Mouse (Mus musculus): ENCODE results near the gene Crybg1. TPM values are rescaled to one million over a fixed set of nuclear protein-coding genes. Genes with fewer than 3 reads are reported as not detected.
A peak's percentile ranks its signal among the peaks of the same experiment; 100 is the strongest.
"Not testable (repeated sequence)": the region's sequence is repeated elsewhere in the genome, so short reads cannot be mapped to it uniquely, and the experiment has no call there.

The Crybg1 gene
- polyA plus RNA-seq, 1 experiment = 7.0 TPM

DNA sequence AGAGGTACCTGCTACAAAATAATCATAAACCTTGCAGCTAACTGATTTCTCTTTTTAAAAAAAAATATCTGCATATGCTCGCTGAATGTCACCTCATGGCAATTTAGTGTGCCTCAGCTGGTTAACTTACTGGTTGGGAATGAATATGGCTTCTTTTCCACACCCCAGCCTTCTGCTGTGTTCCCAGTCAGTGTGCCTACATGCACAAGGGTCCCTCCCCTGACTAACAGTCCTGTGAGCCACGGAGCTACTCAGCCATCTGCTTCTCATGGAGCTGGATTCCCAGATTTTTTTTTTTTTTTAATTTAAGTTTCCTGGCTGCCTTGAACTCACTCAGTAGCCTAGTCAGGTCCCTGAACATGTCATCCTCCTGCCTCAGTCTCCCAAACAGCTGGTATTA lies 183.7 kb downstream of the Crybg1 start:
- TF ChIP-seq CTCF (IDR thresholded peaks at IDR 0.05; ENCODE audit: insufficient read depth, low read length) = no peak
- no peak for TF ChIP-seq POLR2A (IDR thresholded peaks at IDR 0.05; ENCODE audit: borderline replicate concordance, extremely low read depth, low read depth, low read length)
- Histone ChIP-seq H3K4me3 (replicated peaks; ENCODE audit: extremely low read depth, low read depth, low read length) (no peak overlapping the region), H3K4me1 (ENCODE audit: control insufficient read depth, insufficient read depth, low read length) (no peaks in the 10 kb centered on the region)
- 61% methylated on average over 2 of the region's 2 CpGs for WGBS
- DNase-seq = no peak

DNA sequence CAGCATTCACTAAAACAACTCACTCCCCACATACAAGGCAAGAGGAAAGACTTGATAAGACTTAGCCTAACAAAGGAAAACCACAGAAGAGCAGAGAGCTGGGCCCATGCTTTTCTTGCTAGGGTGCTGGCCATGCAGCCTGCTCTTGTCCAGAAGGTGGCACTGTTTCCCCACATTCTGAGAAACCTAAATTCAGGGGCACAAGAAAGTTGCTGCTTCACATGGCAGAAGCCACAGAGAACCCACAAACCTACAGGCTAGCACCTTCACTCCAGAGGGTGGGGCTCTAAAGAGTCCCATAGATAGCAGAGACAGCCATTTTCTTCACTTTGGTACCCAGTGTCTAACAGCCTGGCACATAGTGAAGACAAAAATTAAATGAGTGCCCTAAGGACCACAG lies 194.7 kb downstream of the Crybg1 start:
- H3K4me1 ChIP-seq (ENCODE audit: control insufficient read depth, insufficient read depth, low read length) = no peaks in the 10 kb centered on the region
- H3K4me3 ChIP-seq (replicated peaks; ENCODE audit: extremely low read depth, low read depth, low read length) = no peak overlapping the region
- TF ChIP-seq POLR2A (IDR thresholded peaks at IDR 0.05; ENCODE audit: borderline replicate concordance, extremely low read depth, low read depth, low read length) (no peak), CTCF (IDR thresholded peaks at IDR 0.05; ENCODE audit: insufficient read depth, low read length) (peak; percentile 91)
- DNase-seq = peak; percentile 44

DNA sequence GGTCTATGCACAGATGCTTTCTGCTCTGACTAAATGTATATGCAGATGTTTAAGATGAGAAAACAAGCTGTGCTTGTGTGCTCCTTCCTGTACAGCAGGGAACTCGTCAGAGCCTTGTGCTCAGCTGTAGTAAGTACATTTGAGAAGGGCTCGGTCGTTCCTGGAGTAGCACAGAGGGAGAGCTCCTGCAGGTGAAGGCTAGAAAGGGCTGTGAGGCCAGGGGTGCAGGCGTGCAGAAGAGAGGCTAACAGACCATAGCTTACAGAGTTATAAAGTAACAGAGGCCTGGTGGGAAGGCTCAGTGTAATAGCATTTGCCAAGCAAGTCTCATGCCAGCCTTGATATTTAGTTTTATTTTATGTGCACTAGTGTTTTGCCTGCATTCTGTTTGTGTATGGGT lies 203.2 kb downstream of the Crybg1 start:
- 82% methylated on average over 4 of the region's 4 CpGs for WGBS
- Histone ChIP-seq H3K4me1 (ENCODE audit: control insufficient read depth, insufficient read depth, low read length) (peaks cover 4% of the 10 kb centered on the region; the same call in 1 of the 2 replicates), H3K4me3 (replicated peaks; ENCODE audit: extremely low read depth, low read depth, low read length) (no peak overlapping the region)
- no peak for DNase-seq
- TF ChIP-seq POLR2A (IDR thresholded peaks at IDR 0.05; ENCODE audit: borderline replicate concordance, extremely low read depth, low read depth, low read length) (no peak), CTCF (IDR thresholded peaks at IDR 0.05; ENCODE audit: insufficient read depth, low read length) (no peak)

DNA sequence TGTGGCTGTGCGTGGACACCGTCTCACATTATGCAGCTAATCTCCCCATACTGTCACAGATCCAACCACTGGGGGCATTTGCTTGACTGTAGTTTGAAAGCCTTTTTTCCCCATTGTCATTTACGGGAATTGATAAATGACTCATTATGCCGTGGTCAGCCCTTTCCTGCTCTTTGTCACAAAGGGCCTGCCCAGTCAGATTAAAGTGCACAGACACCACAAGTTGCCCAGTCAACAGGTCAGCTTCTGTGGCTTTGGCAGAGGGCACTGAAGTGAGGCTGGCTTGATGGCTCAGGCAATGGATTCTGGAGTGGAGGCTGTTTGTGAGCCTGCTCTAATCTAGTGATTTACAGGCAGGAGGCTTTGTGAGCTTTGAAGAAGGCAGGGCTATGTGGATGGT lies 204.9 kb downstream of the Crybg1 start:
- TF ChIP-seq POLR2A (IDR thresholded peaks at IDR 0.05; ENCODE audit: borderline replicate concordance, extremely low read depth, low read depth, low read length) (no peak), CTCF (IDR thresholded peaks at IDR 0.05; ENCODE audit: insufficient read depth, low read length) (no peak)
- H3K4me1 ChIP-seq (ENCODE audit: control insufficient read depth, insufficient read depth, low read length) = peaks cover 4% of the 10 kb centered on the region; the same call in 1 of the 2 replicates
- no peak overlapping the region for H3K4me3 ChIP-seq (replicated peaks; ENCODE audit: extremely low read depth, low read depth, low read length)
- DNase-seq = no peak
- WGBS = 57% methylated on average over 4 of the region's 4 CpGs

DNA sequence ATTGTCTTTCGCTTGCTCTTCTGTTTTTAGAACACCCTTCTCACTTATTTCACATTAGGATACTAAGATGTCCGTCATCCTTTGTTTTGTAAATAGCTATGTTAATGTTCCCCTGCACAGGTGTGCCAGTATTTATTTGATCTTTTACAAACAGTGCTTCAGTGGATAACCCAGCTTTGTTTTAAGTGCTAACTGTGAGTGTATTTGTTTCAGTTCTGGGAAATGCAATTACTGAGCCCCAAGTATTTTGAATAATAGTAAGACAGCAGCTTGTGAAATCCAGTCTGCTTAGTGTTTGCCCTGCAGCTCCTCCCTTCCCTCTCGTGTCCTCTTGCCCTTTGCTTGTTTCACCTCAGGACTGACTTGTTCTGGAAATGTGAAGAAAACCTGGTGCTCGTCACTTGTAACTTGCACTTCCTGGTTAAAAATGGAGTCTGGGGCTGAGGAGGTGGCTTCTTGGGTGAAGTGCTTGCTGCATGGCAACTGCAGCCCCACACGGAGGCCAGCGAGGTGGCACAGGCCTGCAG lies 209.5 kb downstream of the Crybg1 start:
- Histone ChIP-seq H3K4me3 (replicated peaks; ENCODE audit: extremely low read depth, low read depth, low read length) (no peak overlapping the region), H3K4me1 (ENCODE audit: control insufficient read depth, insufficient read depth, low read length) (peaks cover 4% of the 10 kb centered on the region; the same call in 1 of the 2 replicates)
- WGBS = 81% methylated on average over 6 of the region's 6 CpGs
- no peak for DNase-seq
- TF ChIP-seq CTCF (IDR thresholded peaks at IDR 0.05; ENCODE audit: insufficient read depth, low read length) (no peak), POLR2A (IDR thresholded peaks at IDR 0.05; ENCODE audit: borderline replicate concordance, extremely low read depth, low read depth, low read length) (no peak)

DNA sequence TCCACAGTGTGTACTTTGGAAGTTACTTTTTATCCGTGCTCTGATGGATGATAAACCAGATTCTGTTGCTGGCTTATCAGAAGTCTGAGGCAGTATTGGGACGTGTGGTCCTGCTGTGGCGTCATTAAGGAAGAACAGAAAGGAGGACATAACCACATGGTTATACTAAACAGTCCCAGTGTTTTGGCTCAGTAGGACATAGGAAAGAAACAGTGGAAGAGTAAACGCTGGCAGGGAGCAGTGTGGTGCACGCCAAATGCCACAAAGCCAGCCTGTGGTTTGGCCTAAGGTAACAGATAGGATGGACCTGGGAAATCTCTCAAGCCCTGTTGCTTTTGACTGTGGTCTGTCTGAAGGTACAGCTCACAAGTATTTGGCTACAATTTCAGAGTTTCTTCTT lies 220.1 kb downstream of the Crybg1 start:
- Histone ChIP-seq H3K4me1 (ENCODE audit: control insufficient read depth, insufficient read depth, low read length) (no peaks in the 10 kb centered on the region), H3K4me3 (replicated peaks; ENCODE audit: extremely low read depth, low read depth, low read length) (no peak overlapping the region)
- DNase-seq = no peak
- TF ChIP-seq POLR2A (IDR thresholded peaks at IDR 0.05; ENCODE audit: borderline replicate concordance, extremely low read depth, low read depth, low read length) (no peak), CTCF (IDR thresholded peaks at IDR 0.05; ENCODE audit: insufficient read depth, low read length) (no peak)
- 72% methylated on average over 5 of the region's 5 CpGs for WGBS

DNA sequence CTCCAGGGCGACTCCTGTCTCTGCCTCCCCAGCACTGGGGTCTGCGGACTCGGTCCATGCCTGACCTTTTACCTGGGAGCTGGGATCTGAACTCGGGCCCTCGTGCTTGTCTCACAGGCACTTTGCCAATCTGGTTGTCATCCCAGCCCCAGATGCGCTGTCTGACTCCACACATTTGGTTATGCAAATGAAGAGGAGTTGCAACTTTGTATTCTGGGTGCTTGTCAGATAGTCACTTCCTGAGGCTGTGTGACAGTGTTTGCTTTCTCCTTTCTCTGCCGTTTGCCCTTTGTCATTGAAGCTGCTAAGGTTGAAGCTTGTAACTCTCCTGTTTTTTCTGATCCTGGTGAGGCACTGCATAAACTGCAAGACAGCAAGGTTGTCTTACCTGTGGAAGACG lies 220.9 kb downstream of the Crybg1 start:
- no peaks in the 10 kb centered on the region for H3K4me1 ChIP-seq (ENCODE audit: control insufficient read depth, insufficient read depth, low read length)
- H3K4me3 ChIP-seq (replicated peaks; ENCODE audit: extremely low read depth, low read depth, low read length) = no peak overlapping the region
- no peak for DNase-seq
- 78% methylated on average over 8 of the region's 8 CpGs for WGBS
- TF ChIP-seq CTCF (IDR thresholded peaks at IDR 0.05; ENCODE audit: insufficient read depth, low read length) (no peak), POLR2A (IDR thresholded peaks at IDR 0.05; ENCODE audit: borderline replicate concordance, extremely low read depth, low read depth, low read length) (no peak)

DNA sequence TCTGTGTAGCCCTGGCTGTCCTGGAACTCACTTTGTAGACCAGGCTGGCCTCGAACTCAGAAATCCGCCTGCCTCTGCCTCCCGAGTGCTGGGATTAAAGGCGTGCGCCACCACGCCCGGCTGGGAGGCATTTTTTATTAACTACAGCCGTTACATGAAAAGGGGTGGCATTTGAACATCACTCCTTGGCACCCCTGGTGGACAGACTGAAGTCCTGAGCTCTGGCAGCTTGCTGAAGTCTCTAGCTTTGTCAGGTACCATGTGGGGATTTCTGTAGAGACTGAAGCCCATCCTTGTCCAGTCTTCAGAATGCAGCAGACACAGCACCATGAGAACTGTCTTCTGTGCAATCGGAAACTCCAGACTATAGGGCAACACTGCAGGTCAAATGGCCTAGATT lies 222.9 kb downstream of the Crybg1 start:
- H3K4me3 ChIP-seq (replicated peaks; ENCODE audit: extremely low read depth, low read depth, low read length); H3K4me1 ChIP-seq (ENCODE audit: control insufficient read depth, insufficient read depth, low read length); DNase-seq: not testable (repeated sequence)
- WGBS = 91% methylated on average over 9 of the region's 9 CpGs

DNA sequence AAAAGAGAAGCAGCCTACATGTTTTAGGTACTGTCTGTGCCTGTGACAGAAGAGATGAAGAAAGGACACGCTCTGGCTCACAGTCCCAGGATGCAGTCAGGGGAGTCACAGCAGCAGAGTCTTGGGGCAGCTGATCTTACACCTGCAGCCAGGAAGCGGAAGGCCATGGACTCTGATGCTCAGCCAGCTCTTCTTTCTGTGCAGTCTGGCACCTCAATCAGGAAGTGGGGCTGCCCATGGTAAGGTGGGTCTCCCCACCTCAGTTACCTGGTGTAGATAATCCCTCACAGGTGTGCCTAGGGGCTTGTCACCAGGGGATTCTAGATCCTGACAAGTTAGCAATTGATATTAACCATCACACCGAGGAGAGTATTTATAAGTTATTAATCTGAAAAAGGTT lies 225.6 kb downstream of the Crybg1 start:
- no peak for TF ChIP-seq POLR2A (IDR thresholded peaks at IDR 0.05; ENCODE audit: borderline replicate concordance, extremely low read depth, low read depth, low read length)
- TF ChIP-seq CTCF (IDR thresholded peaks at IDR 0.05; ENCODE audit: insufficient read depth, low read length) = no peak
- no peak for DNase-seq
- H3K4me1 ChIP-seq (ENCODE audit: control insufficient read depth, insufficient read depth, low read length) = no peaks in the 10 kb centered on the region
- H3K4me3 ChIP-seq (replicated peaks; ENCODE audit: extremely low read depth, low read depth, low read length) = no peak overlapping the region
- 91% methylated on average over 3 of the region's 3 CpGs for WGBS

DNA sequence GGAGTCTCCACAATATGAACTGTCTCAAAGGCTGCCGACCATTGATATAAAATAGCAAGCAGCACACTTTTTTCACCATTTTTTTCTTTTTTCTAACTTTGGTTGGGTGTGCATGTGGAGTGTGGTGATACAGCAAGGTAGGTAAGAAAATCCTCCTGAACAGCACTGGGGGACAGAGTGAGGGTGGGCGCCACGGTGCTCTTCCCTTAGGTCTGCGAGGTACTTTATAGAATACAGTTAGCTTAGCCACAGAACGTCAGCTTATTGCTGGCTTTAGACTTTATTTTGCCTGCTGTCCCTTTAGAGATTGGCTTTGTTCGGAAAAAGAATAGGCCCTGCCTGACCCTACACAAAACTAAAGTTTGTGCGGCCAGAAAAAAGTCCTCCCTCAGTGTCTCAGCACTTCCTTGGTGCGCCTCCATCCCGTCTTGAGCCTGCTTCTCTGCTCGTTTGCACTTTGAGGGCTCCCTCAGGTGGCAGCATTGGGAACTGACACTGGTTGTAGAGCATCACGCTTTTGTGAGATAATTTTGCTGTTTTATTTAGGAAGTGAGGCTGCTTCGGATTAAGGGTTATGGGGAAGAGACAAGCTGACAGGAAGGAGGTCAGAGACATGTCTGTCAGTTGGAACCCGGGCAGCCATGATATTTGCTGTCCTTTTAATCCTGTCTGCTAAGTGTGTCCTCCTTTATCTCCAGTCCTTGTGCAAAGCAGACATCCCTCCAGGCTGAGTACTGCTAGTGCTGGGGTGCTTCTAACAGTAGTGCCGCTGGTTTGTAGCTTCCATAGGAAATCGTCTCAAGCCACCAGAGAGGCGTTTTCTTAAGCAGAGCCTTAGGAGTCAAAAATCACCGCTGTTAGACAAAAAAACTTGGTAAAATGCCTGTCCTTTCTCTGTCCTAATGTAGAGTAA lies 229.7 kb downstream of the Crybg1 start:
- Histone ChIP-seq H3K4me1 (ENCODE audit: control insufficient read depth, insufficient read depth, low read length) (no peaks in the 10 kb centered on the region), H3K4me3 (replicated peaks; ENCODE audit: extremely low read depth, low read depth, low read length) (no peak overlapping the region)
- DNase-seq = peak; percentile 77
- 44% methylated on average over 17 of the region's 17 CpGs for WGBS
- TF ChIP-seq CTCF (IDR thresholded peaks at IDR 0.05; ENCODE audit: insufficient read depth, low read length) (peak; percentile 93), POLR2A (IDR thresholded peaks at IDR 0.05; ENCODE audit: borderline replicate concordance, extremely low read depth, low read depth, low read length) (no peak)
